In the genomic region with DNA sequence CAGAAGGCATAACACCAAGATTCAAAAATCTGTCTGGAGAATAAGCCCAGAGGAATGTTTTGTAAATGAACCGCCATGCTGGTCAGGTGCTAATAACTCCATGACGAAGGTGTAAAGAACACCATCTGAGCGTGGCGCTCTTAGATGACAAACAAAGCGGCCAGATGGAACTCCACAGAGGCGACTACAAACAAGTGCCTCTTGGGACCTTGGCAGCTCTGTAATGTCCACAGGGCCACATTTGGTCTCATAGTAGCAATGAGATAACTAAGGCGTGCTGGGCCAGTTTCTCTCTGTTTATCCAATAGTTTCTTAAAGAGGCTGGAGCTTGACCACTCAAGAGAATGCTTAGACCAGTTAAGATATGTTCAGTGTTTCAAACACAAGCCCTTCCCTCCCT, we compare ENCODE assay signal across 19 mouse cellular contexts. TPM values are rescaled to one million over a fixed set of nuclear protein-coding genes. Genes with fewer than 3 reads are reported as not detected.
A peak's percentile ranks its signal among the peaks of the same experiment; 100 is the strongest.
DNase-seq lines count a peak whose midpoint lies in the region; TF ChIP-seq lines count a peak whose summit lies in the region.
"Had no signal": no experiment of that assay in that cellular context is flagged by ENCODE, and none has a peak within 500 bp of the region (broad histone marks: within the 10 kb centered on the region; RNA-seq: fewer than 3 reads in every experiment).

No protein-coding gene starts in this region.

- 94% methylated on average over 7 of the region's 7 CpGs for WGBS in small intestine, adult 2 months

- peak overlapping the region; percentile 56 for H3K27ac ChIP-seq in gastrocnemius, adult 2 months
- H3K27ac ChIP-seq in small intestine, adult 2 months (ENCODE audit: insufficient read depth, low read depth, low read length), result 0 out of 2 replicates have a peak overlapping the region, but pooled peaks have one; percentile 29
- H3K27ac ChIP-seq: embryonic facial prominence, embryonic 12.5 days; embryonic facial prominence, embryonic 15.5 days; heart, embryonic 15.5 days; hindbrain, embryonic 14.5 days; hindbrain, postnatal 0 days had no signal

- no peak for TF ChIP-seq POLR2A in small intestine, adult 2 months (IDR thresholded peaks at IDR 0.05; ENCODE audit: low read depth, low read length)

- no peak for TF ChIP-seq CTCF in gastrocnemius, adult 2 months (IDR thresholded peaks at IDR 0.05)
- TF ChIP-seq CTCF in small intestine, adult 2 months (IDR thresholded peaks at IDR 0.05; ENCODE audit: extremely low read depth, insufficient read length, insufficient replicate concordance, low read depth, low read length), result no peak

- no peak overlapping the region for H3K4me3 ChIP-seq in gastrocnemius, adult 2 months
- H3K4me3 ChIP-seq in small intestine, adult 2 months (ENCODE audit: low read depth, low read length), result no peak overlapping the region
- H3K4me3 ChIP-seq: embryonic facial prominence, embryonic 12.5 days; embryonic facial prominence, embryonic 15.5 days; heart, embryonic 12.5 days; heart, embryonic 15.5 days had no signal

- DNase-seq in gastrocnemius, adult 2 months, result no peak
- no peak for DNase-seq in gastrocnemius, adult 8-10 months (ENCODE audit: low spot score in 2 of 2)
- DNase-seq in lung, adult 18-20 months, result peak; percentile 39 to 50
- no peak for DNase-seq in lung, postnatal 10 days
- peak; percentile 9 for DNase-seq in brain, adult 2 months (ENCODE audit: low read depth, low spot score)
- DNase-seq in heart, postnatal 25 days (ENCODE audit: low spot score), result no peak
- DNase-seq: adrenal gland, adult 2 months; B cell, adult 2 months had no signal

- H3K36me3 ChIP-seq in small intestine, adult 2 months (ENCODE audit: control insufficient read depth, insufficient read depth, low read length), result peaks cover 46% of the 10 kb centered on the region
- H3K36me3 ChIP-seq: embryonic facial prominence, embryonic 12.5 days had no signal

- intact Hi-C loops in gastrocnemius, adult 2 months (cut with DNase I), result no loop called here
- intact Hi-C loops in heart, postnatal 25 days (cut with DNase I), result loop anchor here (2.0 kb wide), 1 partner anchor 49 kb away; no protein-coding TSS in a partner anchor

- peaks cover 14% of the 10 kb centered on the region for H3K4me1 ChIP-seq in small intestine, adult 2 months (ENCODE audit: control insufficient read depth, insufficient read depth, insufficient read length, low read length)
- H3K4me1 ChIP-seq: embryonic facial prominence, embryonic 12.5 days; embryonic facial prominence, embryonic 15.5 days; heart, embryonic 12.5 days; heart, embryonic 15.5 days had no signal

- no peaks in the 10 kb centered on the region for H3K27me3 ChIP-seq in small intestine, adult 2 months (ENCODE audit: control insufficient read depth, insufficient read depth, low read length)
- H3K27me3 ChIP-seq: CH12.LX; embryonic facial prominence, embryonic 12.5 days; embryonic facial prominence, embryonic 15.5 days; heart, embryonic 12.5 days; heart, embryonic 15.5 days; Patski had no signal

RNA-seq across cellular contexts. Expression of a gene that starts 18.6 kb away (rescaled TPM):
- 1 to 10 TPM; 5.7 to 6.4 TPM for total RNA-seq in gastrocnemius, adult 2 months (2021)
- total RNA-seq in gastrocnemius, adult 8-10 months (2022), result 1 to 10 TPM; 5.2 to 6.2 (median 5.6) TPM
- 73.0 and 85.3 TPM in 2 replicates for polyA plus RNA-seq in small intestine, adult 2 months (2012; rRNA removed)
- 10 to 100 TPM; 13.4 to 13.9 TPM for total RNA-seq in heart, postnatal 25 days (2021)

RNA-seq across cellular contexts. Expression of a gene that starts 37.0 kb away (rescaled TPM):
- total RNA-seq in gastrocnemius, adult 2 months (2021), result 1 to 10 TPM; 5.1 to 9.8 TPM
- total RNA-seq in gastrocnemius, adult 8-10 months (2022), result 1 to 10 TPM; 2.8 to 4.8 (median 3.3) TPM
- 0.47 and 0.51 TPM in 2 replicates for polyA plus RNA-seq in small intestine, adult 2 months (2012; rRNA removed)
- total RNA-seq in heart, postnatal 25 days (2021), result 10 to 100 TPM; 35.4 to 36.0 TPM
- total RNA-seq: common myeloid progenitor, adult 5-6 weeks had no signal

RNA-seq across cellular contexts. Expression of a gene that starts 56.0 kb away (rescaled TPM):
- total RNA-seq in gastrocnemius, adult 2 months (2021), result under 1 TPM; 0.53 to 0.71 TPM
- total RNA-seq in gastrocnemius, adult 8-10 months (2022), result 1 to 10 TPM in 2 of 4 experiments, under 1 TPM in 2; 0.75 to 1.4 (median 1.1) TPM
- polyA plus RNA-seq in small intestine, adult 2 months (2012; rRNA removed), result 4.7 and 7.0 TPM in 2 replicates
- total RNA-seq in heart, postnatal 25 days (2021), result under 1 TPM; 0.49 to 0.73 TPM
- total RNA-seq: common myeloid progenitor, adult 5-6 weeks; G1E had no signal
- polyA plus RNA-seq: G1E had no signal

RNA-seq across cellular contexts. Expression of a gene that starts 56.2 kb away (rescaled TPM):
- 10 to 100 TPM; 29.7 to 53.7 TPM for total RNA-seq in gastrocnemius, adult 2 months (2021)
- 10 to 100 TPM; 25.7 to 34.5 (median 30.1) TPM for total RNA-seq in gastrocnemius, adult 8-10 months (2022)
- polyA plus RNA-seq in small intestine, adult 2 months (2012; rRNA removed), result 9.1 and 18.8 TPM in 2 replicates
- 10 to 100 TPM; 39.9 to 40.3 TPM for total RNA-seq in heart, postnatal 25 days (2021)

Comparison
In these comparisons a context has a peak if more than half of its experiments do, and no peak if none do; other contexts are left out.
1. DNase-seq: peak in lung, adult 18-20 months (2 of 2) and brain, adult 2 months (single experiment); none in gastrocnemius, adult 2 months (single experiment), gastrocnemius, adult 8-10 months (0 of 2), lung, postnatal 10 days (single experiment) and heart, postnatal 25 days (single experiment).